Mouse (Mus musculus): ENCODE results near the gene Rasgrf2.
"Not testable (repeated sequence)": the region's sequence is repeated elsewhere in the genome, so short reads cannot be mapped to it uniquely, and the experiment has no call there.

Rasgrf2 gene

GRCm38 (mm10) chr13:92131384-92132150 is at the start of gene Rasgrf2:
Gene Rasgrf2, minus strand, starts transcription at chr13:92131656.
- peak; percentile 18 for DNase-seq (ENCODE audit: low read depth, low spot score)

- not testable (repeated sequence) for DNase-seq (ENCODE audit: low read depth, low spot score)
These were observed 41.2 kb upstream of the Rasgrf2 start for GRCm38 (mm10) chr13:92172686-92173085.

GRCm38 (mm10) chr13:92150551-92150950 is 19.1 kb upstream of the Rasgrf2 start:
- no peak for DNase-seq (ENCODE audit: low read depth, low spot score)

GRCm38 (mm10) chr13:92148858-92149257 is 17.4 kb upstream of the Rasgrf2 start:
- no peak for DNase-seq (ENCODE audit: low read depth, low spot score)

GRCm38 (mm10) chr13:92134792-92135191 is 3.3 kb upstream of the Rasgrf2 start:
- DNase-seq (ENCODE audit: low read depth, low spot score) = no peak

GRCm38 (mm10) chr13:92132599-92132998 is 1.1 kb upstream of the Rasgrf2 start:
- DNase-seq (ENCODE audit: low read depth, low spot score) = no peak

GRCm38 (mm10) chr13:92130994-92131383 is 467 bp downstream of the Rasgrf2 start:
- no peak for DNase-seq (ENCODE audit: low read depth, low spot score)

- DNase-seq (ENCODE audit: low read depth, low spot score) = no peak
These were observed 1.6 kb downstream of the Rasgrf2 start for GRCm38 (mm10) chr13:92129877-92130276.

- no peak for DNase-seq (ENCODE audit: low read depth, low spot score)
These were observed 5.6 kb downstream of the Rasgrf2 start for GRCm38 (mm10) chr13:92125902-92126301.

GRCm38 (mm10) chr13:92119623-92120022 is 11.8 kb downstream of the Rasgrf2 start:
- DNase-seq (ENCODE audit: low read depth, low spot score) = no peak

GRCm38 (mm10) chr13:92114076-92114475 is 17.4 kb downstream of the Rasgrf2 start:
- no peak for DNase-seq (ENCODE audit: low read depth, low spot score)

- DNase-seq (ENCODE audit: low read depth, low spot score) = no peak
These were observed 23.2 kb downstream of the Rasgrf2 start for GRCm38 (mm10) chr13:92108237-92108636.

GRCm38 (mm10) chr13:92104259-92104658 is 27.2 kb downstream of the Rasgrf2 start:
- DNase-seq (ENCODE audit: low read depth, low spot score) = no peak

- DNase-seq (ENCODE audit: low read depth, low spot score) = no peak
These were observed 33.0 kb downstream of the Rasgrf2 start for GRCm38 (mm10) chr13:92098484-92098883.

- DNase-seq (ENCODE audit: low read depth, low spot score) = no peak
These were observed 36.0 kb downstream of the Rasgrf2 start for GRCm38 (mm10) chr13:92095131-92096090.

- no peak for DNase-seq (ENCODE audit: low read depth, low spot score)
These were observed 37.7 kb downstream of the Rasgrf2 start for GRCm38 (mm10) chr13:92093712-92094290.

- peak; percentile 12 for DNase-seq (ENCODE audit: low read depth, low spot score)
These were observed 58.3 kb downstream of the Rasgrf2 start for GRCm38 (mm10) chr13:92073111-92073510.

- no peak for DNase-seq (ENCODE audit: low read depth, low spot score)
These were observed 62.8 kb downstream of the Rasgrf2 start for GRCm38 (mm10) chr13:92068651-92069050.

GRCm38 (mm10) chr13:92067831-92068230 is 63.6 kb downstream of the Rasgrf2 start:
- no peak for DNase-seq (ENCODE audit: low read depth, low spot score)

- DNase-seq (ENCODE audit: low read depth, low spot score) = no peak
These were observed 77.7 kb downstream of the Rasgrf2 start for GRCm38 (mm10) chr13:92053748-92054147.

GRCm38 (mm10) chr13:92053001-92053400 is 78.5 kb downstream of the Rasgrf2 start:
- DNase-seq (ENCODE audit: low read depth, low spot score) = no peak

- DNase-seq (ENCODE audit: low read depth, low spot score) = no peak
These were observed 80.2 kb downstream of the Rasgrf2 start for GRCm38 (mm10) chr13:92051216-92051615.

Measured in forelimb bud, embryonic 11.5 days (tissue).